Mouse (Mus musculus): ENCODE data around the gene Pigl. TPM values are rescaled to one million over a fixed set of nuclear protein-coding genes. Genes with fewer than 3 reads are reported as not detected.
A peak's percentile ranks its signal among the peaks of the same experiment; 100 is the strongest.

Gene Pigl
- polyA plus RNA-seq, 1 experiment from 2014 or later: 12.1 TPM

DNA sequence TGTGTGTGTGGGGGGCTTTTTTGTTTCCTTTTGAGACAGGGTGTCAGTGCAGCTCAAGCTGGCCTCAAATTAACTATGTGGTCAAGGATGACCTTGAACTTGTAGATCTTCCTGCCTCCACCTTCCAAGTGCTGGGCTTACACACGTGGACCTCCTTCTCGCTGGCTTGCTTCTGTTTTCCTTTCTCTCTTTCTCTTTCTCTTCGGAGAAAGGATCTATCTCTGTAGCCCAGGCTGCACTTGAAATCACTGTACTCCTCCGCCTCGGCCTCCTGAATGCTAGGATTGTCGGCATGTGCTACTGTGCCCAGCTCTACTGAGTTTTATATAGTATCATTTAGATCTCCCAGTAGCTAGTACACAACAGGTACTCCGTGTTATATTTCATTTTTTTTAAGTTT is 79.3 kb downstream of the Pigl start:
- H3K4me1 ChIP-seq (ENCODE audit: control insufficient read depth, insufficient read depth, low read length): no peaks in the 10 kb centered on the region; the same call in 1 of the 2 replicates
- H3K36me3 ChIP-seq (replicated peaks; ENCODE audit: control insufficient read depth, insufficient read depth, low read depth, low read length): no peaks in the 10 kb centered on the region
- no peak for DNase-seq (ENCODE audit: low spot score)
- peaks cover 6% of the 10 kb centered on the region; the same call in 1 of the 2 replicates for H3K27me3 ChIP-seq (ENCODE audit: control insufficient read depth, insufficient read depth, low read length)
- H3K4me3 ChIP-seq (ENCODE audit: low read depth, low read length): no peak overlapping the region
- no peak for ATAC-seq (replicated peaks; ENCODE audit: insufficient number of reproducible peaks, low FRiP score, low TSS enrichment, low read depth)
- H3K4me2 ChIP-seq (ENCODE audit: low read depth, low read length): peak overlapping the region; percentile 23; the same call in 1 of the 2 replicates
- H3K9me3 ChIP-seq (replicated peaks; ENCODE audit: control insufficient read depth, low read length): no peaks in the 10 kb centered on the region
- WGBS: 33% methylated on average over 7 of the region's 7 CpGs
- H3K9ac ChIP-seq (replicated peaks; ENCODE audit: low read length): no peak overlapping the region
- H3K27ac ChIP-seq (replicated peaks; ENCODE audit: low read depth, low read length): no peak overlapping the region

DNA sequence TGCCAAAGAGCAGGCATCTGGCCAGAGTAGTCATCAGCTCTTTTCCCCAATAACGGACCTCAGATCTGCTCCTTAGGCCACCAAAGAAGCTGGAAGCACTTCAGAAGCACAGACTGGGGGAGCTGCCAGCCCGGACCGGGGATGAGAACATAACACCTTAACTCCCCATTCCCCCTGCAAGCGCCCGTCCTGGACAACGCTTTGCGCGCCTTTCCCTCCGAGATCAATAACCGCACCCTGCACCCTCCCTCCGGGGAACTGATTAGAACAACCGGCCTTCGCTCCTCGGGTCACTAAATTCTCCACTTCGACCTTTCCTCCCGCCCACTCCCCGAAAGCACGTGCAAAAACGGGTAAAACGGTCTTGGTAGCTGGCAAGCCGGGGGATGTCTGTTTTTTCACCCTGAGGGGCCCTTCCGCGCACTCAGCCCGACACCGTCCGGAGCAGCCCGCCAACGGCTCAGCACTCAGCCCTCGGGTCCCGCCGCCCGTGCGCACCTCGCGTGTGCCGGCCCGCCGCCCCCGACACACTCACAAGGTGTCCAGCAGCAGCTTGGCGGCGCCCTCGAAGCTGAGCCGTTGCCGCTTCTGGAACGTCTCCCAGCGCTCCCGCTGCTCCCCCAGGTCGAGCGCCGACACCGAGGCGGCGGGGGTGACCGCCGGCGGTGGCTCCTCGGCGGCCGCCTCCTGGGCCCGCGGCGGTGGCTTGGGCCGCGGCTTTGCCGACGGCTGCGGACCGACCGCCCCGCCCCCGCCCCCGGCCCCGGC is 80.2 kb downstream of the Pigl start:
- Histone ChIP-seq H3K9me3 (replicated peaks; ENCODE audit: control insufficient read depth, low read length) (no peaks in the 10 kb centered on the region), H3K4me2 (ENCODE audit: low read depth, low read length) (peak overlapping the region; percentile 95), H3K4me3 (ENCODE audit: low read depth, low read length) (peak overlapping the region; percentile 80), H3K4me1 (ENCODE audit: control insufficient read depth, insufficient read depth, low read length) (no peaks in the 10 kb centered on the region; the same call in 1 of the 2 replicates), H3K36me3 (replicated peaks; ENCODE audit: control insufficient read depth, insufficient read depth, low read depth, low read length) (no peaks in the 10 kb centered on the region), H3K9ac (replicated peaks; ENCODE audit: low read length) (peak overlapping the region; percentile 92), H3K27ac (replicated peaks; ENCODE audit: low read depth, low read length) (0 out of 2 replicates have a peak overlapping the region, but pooled peaks have one; percentile 35), H3K27me3 (ENCODE audit: control insufficient read depth, insufficient read depth, low read length) (peaks cover 6% of the 10 kb centered on the region; the same call in 1 of the 2 replicates)
- DNase-seq (ENCODE audit: low spot score) (peak; percentile 63), ATAC-seq (replicated peaks; ENCODE audit: insufficient number of reproducible peaks, low FRiP score, low TSS enrichment, low read depth) (peak; percentile 84)
- under 1% methylated on average over 69 of the region's 73 CpGs for WGBS

DNA sequence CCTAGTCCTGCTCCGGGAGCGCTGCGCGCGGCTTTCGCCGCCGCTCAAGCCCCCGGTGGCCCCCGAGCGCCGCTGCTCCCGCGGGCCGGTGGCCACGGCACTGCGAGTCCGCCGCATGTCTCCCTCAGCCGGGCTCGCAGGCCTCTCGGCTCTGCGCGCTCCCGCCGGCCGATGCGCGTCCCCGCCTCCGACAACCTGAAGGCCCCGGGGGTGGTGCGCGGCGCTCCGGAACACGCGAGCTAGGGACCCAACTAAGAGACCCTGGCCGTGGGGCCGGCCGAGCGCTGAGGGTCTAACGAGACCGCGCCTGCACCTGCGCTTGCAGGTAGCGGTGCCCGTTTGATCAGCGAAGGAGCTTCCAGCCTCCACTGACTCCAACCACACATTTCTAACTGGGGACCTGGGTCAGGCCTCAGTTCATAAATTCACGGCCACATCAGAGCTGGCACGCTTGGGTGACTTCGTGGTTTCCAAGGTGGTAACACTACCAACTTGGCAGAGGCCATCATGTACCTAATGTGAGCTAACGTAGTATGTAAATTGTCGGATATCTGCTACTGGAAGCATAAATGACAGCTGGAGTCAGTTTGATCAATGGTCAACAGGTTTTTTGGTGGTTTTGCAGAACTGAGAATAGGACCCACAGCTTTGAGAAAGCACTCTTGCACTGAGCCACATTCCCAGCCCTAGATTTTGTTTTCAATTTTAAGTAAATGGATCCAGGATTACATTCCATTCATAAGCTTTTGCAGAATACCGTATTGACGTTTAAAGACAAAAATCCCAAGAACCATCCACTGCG is 81.0 kb downstream of the Pigl start, which contains the start of gene Cenpv:
Gene Cenpv (minus strand): TSS at position 173 of the 802 bp plus-strand sequence.
- Histone ChIP-seq H3K36me3 (replicated peaks; ENCODE audit: control insufficient read depth, insufficient read depth, low read depth, low read length) (no peaks in the 10 kb centered on the region), H3K9ac (replicated peaks; ENCODE audit: low read length) (peak within 1 kb of the TSS; percentile 92), H3K4me2 (ENCODE audit: low read depth, low read length) (peak within 1 kb of the TSS; percentile 95), H3K9me3 (replicated peaks; ENCODE audit: control insufficient read depth, low read length) (no peaks in the 10 kb centered on the region), H3K27me3 (ENCODE audit: control insufficient read depth, insufficient read depth, low read length) (peaks cover 6% of the 10 kb centered on the region; the same call in 1 of the 2 replicates), H3K4me3 (ENCODE audit: low read depth, low read length) (peak within 1 kb of the TSS; percentile 80), H3K4me1 (ENCODE audit: control insufficient read depth, insufficient read depth, low read length) (no peaks in the 10 kb centered on the region; the same call in 1 of the 2 replicates), H3K27ac (replicated peaks; ENCODE audit: low read depth, low read length) (0 out of 2 replicates have a peak within 1 kb of the TSS, but pooled peaks have one; percentile 35)
- DNase-seq (ENCODE audit: low spot score) (peak; percentile 78), ATAC-seq (replicated peaks; ENCODE audit: insufficient number of reproducible peaks, low FRiP score, low TSS enrichment, low read depth) (peak; percentile 67)
- WGBS: 8% methylated on average over 37 of the region's 57 CpGs

DNA sequence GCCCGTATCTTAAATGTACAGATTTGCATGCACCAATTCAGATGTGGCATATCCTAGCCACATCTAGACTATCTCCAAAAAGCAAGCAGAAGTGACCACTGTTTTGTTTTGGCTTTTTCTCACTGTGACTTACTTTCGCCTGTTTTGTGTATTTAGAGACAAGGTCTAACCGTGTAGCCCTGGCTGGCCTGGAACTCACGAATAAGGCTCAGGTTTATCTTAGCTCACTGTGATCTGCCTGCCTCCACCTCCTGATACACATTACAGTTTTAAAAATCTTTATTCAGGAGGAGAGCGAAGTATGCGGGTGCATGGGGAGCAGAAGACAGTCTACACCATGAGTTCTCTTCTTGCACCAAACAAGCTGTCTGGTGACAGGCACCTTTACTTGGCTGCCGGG is 81.9 kb downstream of the Pigl start:
- ATAC-seq (replicated peaks; ENCODE audit: insufficient number of reproducible peaks, low FRiP score, low TSS enrichment, low read depth) (no peak), DNase-seq (ENCODE audit: low spot score) (no peak)
- Histone ChIP-seq H3K9me3 (replicated peaks; ENCODE audit: control insufficient read depth, low read length) (no peaks in the 10 kb centered on the region), H3K4me1 (ENCODE audit: control insufficient read depth, insufficient read depth, low read length) (no peaks in the 10 kb centered on the region; the same call in 1 of the 2 replicates), H3K9ac (replicated peaks; ENCODE audit: low read length) (no peak overlapping the region), H3K36me3 (replicated peaks; ENCODE audit: control insufficient read depth, insufficient read depth, low read depth, low read length) (no peaks in the 10 kb centered on the region), H3K4me3 (ENCODE audit: low read depth, low read length) (no peak overlapping the region), H3K27me3 (ENCODE audit: control insufficient read depth, insufficient read depth, low read length) (peaks cover 6% of the 10 kb centered on the region; the same call in 1 of the 2 replicates), H3K4me2 (ENCODE audit: low read depth, low read length) (no peak overlapping the region), H3K27ac (replicated peaks; ENCODE audit: low read depth, low read length) (no peak overlapping the region)
- WGBS: 79% methylated on average over 7 of the region's 7 CpGs

DNA sequence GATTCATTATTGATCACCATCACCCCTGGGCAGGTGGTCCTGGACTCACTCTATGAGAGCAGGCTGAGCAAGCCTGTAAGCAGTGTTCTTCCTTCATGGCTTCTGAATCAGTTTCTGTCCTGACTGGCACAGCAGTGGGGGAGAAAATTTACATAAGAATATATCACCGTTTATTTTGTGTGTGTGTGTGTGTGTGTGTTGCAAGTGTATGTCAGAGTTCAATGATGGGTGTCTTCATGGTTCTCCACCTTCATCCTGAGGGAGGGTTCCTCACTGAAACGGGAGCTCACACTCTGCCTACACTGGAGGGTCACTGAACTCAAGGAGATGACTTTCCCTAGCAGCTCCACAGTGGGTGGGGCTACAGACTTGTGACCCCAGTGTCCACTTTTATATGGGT is 82.7 kb downstream of the Pigl start:
- H3K4me1 ChIP-seq (ENCODE audit: control insufficient read depth, insufficient read depth, low read length): no peaks in the 10 kb centered on the region; the same call in 1 of the 2 replicates
- H3K9ac ChIP-seq (replicated peaks; ENCODE audit: low read length): no peak overlapping the region
- DNase-seq (ENCODE audit: low spot score) (no peak), ATAC-seq (replicated peaks; ENCODE audit: insufficient number of reproducible peaks, low FRiP score, low TSS enrichment, low read depth) (no peak)
- H3K27ac ChIP-seq (replicated peaks; ENCODE audit: low read depth, low read length): no peak overlapping the region
- H3K4me3 ChIP-seq (ENCODE audit: low read depth, low read length): no peak overlapping the region
- H3K27me3 ChIP-seq (ENCODE audit: control insufficient read depth, insufficient read depth, low read length): peaks cover 6% of the 10 kb centered on the region; the same call in 1 of the 2 replicates
- 74% methylated on average over 2 of the region's 2 CpGs for WGBS
- no peak overlapping the region for H3K4me2 ChIP-seq (ENCODE audit: low read depth, low read length)
- H3K36me3 ChIP-seq (replicated peaks; ENCODE audit: control insufficient read depth, insufficient read depth, low read depth, low read length): no peaks in the 10 kb centered on the region
- no peaks in the 10 kb centered on the region for H3K9me3 ChIP-seq (replicated peaks; ENCODE audit: control insufficient read depth, low read length)

DNA sequence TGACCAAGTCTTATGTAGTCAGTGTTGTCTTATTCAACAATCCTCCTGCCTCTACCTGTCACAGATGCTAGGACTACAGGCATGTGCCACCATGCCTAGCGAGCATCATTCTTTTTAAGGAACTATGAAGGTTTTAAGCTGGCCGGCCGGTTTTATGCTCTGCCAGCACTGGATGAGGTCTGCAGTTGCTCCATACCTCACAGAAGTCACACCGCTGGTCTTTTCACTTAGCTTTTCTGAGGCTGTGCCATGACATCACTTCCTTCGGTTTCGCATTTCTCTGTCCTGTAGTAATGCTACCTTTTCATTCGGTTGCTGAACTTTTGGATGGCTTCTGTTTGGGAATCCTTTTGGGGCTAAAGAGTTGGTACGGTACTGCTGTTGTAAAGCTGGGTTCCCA is 83.3 kb downstream of the Pigl start:
- whole genome bisulfite sequencing: 74% methylated on average over 8 of the region's 8 CpGs
- Histone ChIP-seq H3K36me3 (replicated peaks; ENCODE audit: control insufficient read depth, insufficient read depth, low read depth, low read length) (no peaks in the 10 kb centered on the region), H3K9ac (replicated peaks; ENCODE audit: low read length) (no peak overlapping the region), H3K4me2 (ENCODE audit: low read depth, low read length) (no peak overlapping the region), H3K27ac (replicated peaks; ENCODE audit: low read depth, low read length) (no peak overlapping the region), H3K27me3 (ENCODE audit: control insufficient read depth, insufficient read depth, low read length) (peaks cover 6% of the 10 kb centered on the region; the same call in 1 of the 2 replicates), H3K9me3 (replicated peaks; ENCODE audit: control insufficient read depth, low read length) (no peaks in the 10 kb centered on the region), H3K4me3 (ENCODE audit: low read depth, low read length) (no peak overlapping the region), H3K4me1 (ENCODE audit: control insufficient read depth, insufficient read depth, low read length) (no peaks in the 10 kb centered on the region; the same call in 1 of the 2 replicates)
- ATAC-seq (replicated peaks; ENCODE audit: insufficient number of reproducible peaks, low FRiP score, low TSS enrichment, low read depth) (no peak), DNase-seq (ENCODE audit: low spot score) (no peak)

DNA sequence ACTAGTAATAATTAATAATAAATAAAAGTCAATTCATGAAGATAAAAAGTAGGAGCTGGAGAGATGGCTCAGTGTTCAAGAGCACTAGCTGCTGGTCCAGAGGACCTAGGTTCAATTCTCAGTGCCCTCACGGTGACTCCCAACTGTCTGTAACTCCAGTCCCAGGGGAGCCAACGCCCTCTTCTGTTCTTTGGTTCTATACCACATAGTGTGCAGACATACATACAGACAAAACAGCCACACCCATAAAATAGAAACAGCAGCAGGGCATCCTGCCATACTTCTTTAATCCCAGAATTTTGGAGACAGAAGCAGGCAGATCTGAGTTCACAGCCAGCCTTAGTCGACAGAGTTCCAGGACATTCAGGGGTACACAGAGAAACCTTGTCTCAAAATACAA is 85.7 kb downstream of the Pigl start:
- H3K36me3 ChIP-seq (replicated peaks; ENCODE audit: control insufficient read depth, insufficient read depth, low read depth, low read length): no peaks in the 10 kb centered on the region
- no peaks in the 10 kb centered on the region for H3K9me3 ChIP-seq (replicated peaks; ENCODE audit: control insufficient read depth, low read length)
- WGBS: 83% methylated on average over 3 of the region's 3 CpGs
- no peak for DNase-seq (ENCODE audit: low spot score)
- H3K27me3 ChIP-seq (ENCODE audit: control insufficient read depth, insufficient read depth, low read length): peaks cover 4% of the 10 kb centered on the region; the same call in 1 of the 2 replicates
- H3K27ac ChIP-seq (replicated peaks; ENCODE audit: low read depth, low read length): no peak overlapping the region
- H3K4me1 ChIP-seq (ENCODE audit: control insufficient read depth, insufficient read depth, low read length): no peaks in the 10 kb centered on the region
- ATAC-seq (replicated peaks; ENCODE audit: insufficient number of reproducible peaks, low FRiP score, low TSS enrichment, low read depth): no peak
- H3K4me3 ChIP-seq (ENCODE audit: low read depth, low read length): no peak overlapping the region
- H3K4me2 ChIP-seq (ENCODE audit: low read depth, low read length): no peak overlapping the region
- H3K9ac ChIP-seq (replicated peaks; ENCODE audit: low read length): no peak overlapping the region
